ENCODE assay signal across 28 mouse cellular contexts in the genomic region with DNA sequence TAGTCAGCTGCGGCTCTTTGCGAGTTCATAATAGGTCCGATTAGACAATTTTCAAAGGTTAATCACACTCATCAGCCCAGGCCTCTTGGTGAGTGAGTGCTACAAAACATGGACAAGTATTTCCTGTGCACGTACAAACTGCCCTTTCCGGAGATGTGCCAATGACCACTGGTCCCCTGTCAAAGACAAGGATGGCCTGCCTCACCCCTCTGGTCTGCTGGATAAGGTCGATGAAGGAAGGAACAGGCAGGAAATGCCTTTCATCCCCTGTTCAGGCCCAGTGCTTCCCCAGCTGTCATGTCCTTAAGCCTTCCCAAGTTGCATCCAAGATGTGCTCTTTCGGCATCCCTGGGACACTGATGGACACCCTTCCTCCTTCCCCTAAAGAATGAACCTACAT.
A peak's percentile ranks its signal among the peaks of the same experiment; 100 is the strongest.
DNase-seq lines count a peak whose midpoint lies in the region; ATAC-seq and TF ChIP-seq lines count a peak whose summit lies in the region.
"Had no signal": no experiment of that assay in that cellular context is flagged by ENCODE, and none has a peak within 500 bp of the region (broad histone marks: within the 10 kb centered on the region; RNA-seq: fewer than 3 reads in every experiment).

No protein-coding gene starts in this region.

- DNase-seq in heart, postnatal 0 days (ENCODE audit: low spot score): no peak
- DNase-seq in heart, adult 8-10 months (ENCODE audit: low spot score): no peak
- peak; percentile 47 for DNase-seq in liver, adult 2 months (ENCODE audit: extremely low read depth, low read depth, low spot score)
- DNase-seq in heart, postnatal 10 days: peak; percentile 31 to 32
- peak; percentile 20 for DNase-seq in heart, postnatal 4 days
- no peak for DNase-seq in right cerebral cortex, adult 2 months (ENCODE audit: low spot score in 2 of 2)
- DNase-seq: adrenal gland, adult 2 months; adrenal gland, postnatal 36 days; B cell, adult 2 months; cerebellum, adult 18-20 months; cerebellum, postnatal 14 days; gastrocnemius, postnatal 10 days; liver, embryonic 13.5 days; lung, adult 18-20 months; thymus, postnatal 4 days had no signal

- H3K4me3 ChIP-seq in heart, postnatal 0 days (ENCODE audit: low read depth, low read length): no peak overlapping the region
- H3K4me3 ChIP-seq in liver, adult 2 months (ENCODE audit: insufficient read depth, low read depth, low read length): no peak overlapping the region
- no peak overlapping the region for H3K4me3 ChIP-seq in liver, embryonic 12.5 days
- H3K4me3 ChIP-seq in forebrain, embryonic 16.5 days (replicated peaks; ENCODE audit: low read length): no peak overlapping the region
- H3K4me3 ChIP-seq: embryonic facial prominence, embryonic 10.5 days; embryonic facial prominence, embryonic 15.5 days; forebrain, embryonic 12.5 days; limb, embryonic 13.5 days; liver, embryonic 13.5 days had no signal

- TF ChIP-seq EP300 in heart, postnatal 0 days (IDR thresholded peaks at IDR 0.05; ENCODE audit: low read depth): no peak

- H3K27me3 ChIP-seq in heart, postnatal 0 days (ENCODE audit: control insufficient read depth, insufficient read depth, low read length): no peaks in the 10 kb centered on the region
- 0 out of 2 replicates have a peak, but pooled peaks cover 5% of the 10 kb centered on the region for H3K27me3 ChIP-seq in liver, adult 2 months (ENCODE audit: control insufficient read depth, insufficient read depth, low read length)
- H3K27me3 ChIP-seq in liver, embryonic 12.5 days (replicated peaks): no peaks in the 10 kb centered on the region
- no peaks in the 10 kb centered on the region for H3K27me3 ChIP-seq in forebrain, embryonic 16.5 days (replicated peaks; ENCODE audit: control insufficient read depth, insufficient read depth, low read length)
- H3K27me3 ChIP-seq: embryonic facial prominence, embryonic 15.5 days; forebrain, embryonic 12.5 days; limb, embryonic 13.5 days; liver, embryonic 13.5 days had no signal

- H3K79me2 ChIP-seq in liver, adult 2 months (ENCODE audit: control insufficient read depth, insufficient read depth, low read length): no peaks in the 10 kb centered on the region

- peak; percentile 36; the same call in 1 of the 2 replicates for ATAC-seq in heart, postnatal 0 days (ENCODE audit: insufficient read depth, low read depth)
- no peak for ATAC-seq in liver, embryonic 12.5 days
- ATAC-seq in forebrain, embryonic 16.5 days: no peak
- ATAC-seq: activated CD4-positive, CD25-positive, alpha-beta regulatory T cell, adult 4 months; hindbrain, embryonic 16.5 days; lung, postnatal 0 days; midbrain, embryonic 16.5 days had no signal

- H3K4me1 ChIP-seq in heart, postnatal 0 days (ENCODE audit: control insufficient read depth, insufficient read depth): no peaks in the 10 kb centered on the region
- no peaks in the 10 kb centered on the region for H3K4me1 ChIP-seq in liver, adult 2 months (ENCODE audit: control insufficient read depth, insufficient read depth, low read length)
- H3K4me1 ChIP-seq in liver, embryonic 12.5 days: no peaks in the 10 kb centered on the region
- no peaks in the 10 kb centered on the region for H3K4me1 ChIP-seq in forebrain, embryonic 16.5 days (replicated peaks; ENCODE audit: control insufficient read depth, insufficient read depth, low read length)
- H3K4me1 ChIP-seq: embryonic facial prominence, embryonic 15.5 days; forebrain, embryonic 12.5 days; liver, embryonic 13.5 days had no signal

- H3K36me3 ChIP-seq in heart, postnatal 0 days (replicated peaks; ENCODE audit: control insufficient read depth, insufficient read depth, low read length): no peaks in the 10 kb centered on the region
- H3K36me3 ChIP-seq in liver, adult 2 months (ENCODE audit: control insufficient read depth, insufficient read depth, low read length): no peaks in the 10 kb centered on the region
- H3K36me3 ChIP-seq in liver, embryonic 12.5 days: no peaks in the 10 kb centered on the region
- no peaks in the 10 kb centered on the region for H3K36me3 ChIP-seq in forebrain, embryonic 16.5 days (ENCODE audit: control insufficient read depth, insufficient read depth)
- H3K36me3 ChIP-seq: embryonic facial prominence, embryonic 10.5 days; embryonic facial prominence, embryonic 15.5 days; forebrain, embryonic 12.5 days; limb, embryonic 13.5 days; liver, embryonic 13.5 days had no signal

- H3K9me3 ChIP-seq in heart, postnatal 0 days (replicated peaks; ENCODE audit: control insufficient read depth, low read length): no peaks in the 10 kb centered on the region
- no peaks in the 10 kb centered on the region for H3K9me3 ChIP-seq in liver, embryonic 12.5 days (replicated peaks)
- no peaks in the 10 kb centered on the region for H3K9me3 ChIP-seq in forebrain, embryonic 16.5 days (ENCODE audit: control insufficient read depth, low read length)
- H3K9me3 ChIP-seq: embryonic facial prominence, embryonic 10.5 days; embryonic facial prominence, embryonic 15.5 days; forebrain, embryonic 12.5 days; limb, embryonic 13.5 days; liver, embryonic 13.5 days had no signal

- no peak overlapping the region for H3K27ac ChIP-seq in heart, postnatal 0 days (ENCODE audit: low read depth)
- no peak overlapping the region for H3K27ac ChIP-seq in liver, adult 2 months (replicated peaks; ENCODE audit: insufficient read depth, low read depth, low read length)
- H3K27ac ChIP-seq in liver, embryonic 12.5 days: no peak overlapping the region
- no peak overlapping the region for H3K27ac ChIP-seq in forebrain, embryonic 16.5 days (ENCODE audit: low read length)
- H3K27ac ChIP-seq: embryonic facial prominence, embryonic 10.5 days; embryonic facial prominence, embryonic 15.5 days; forebrain, embryonic 12.5 days; kidney, postnatal 0 days; limb, embryonic 13.5 days; liver, embryonic 13.5 days; stomach, postnatal 0 days had no signal

- no peak for TF ChIP-seq CTCF in heart, postnatal 0 days (IDR thresholded peaks at IDR 0.05; ENCODE audit: low read depth)
- no peak for TF ChIP-seq CTCF in liver, adult 2 months (IDR thresholded peaks at IDR 0.05; ENCODE audit: low read depth, low read length)

- 69% methylated on average over 7 of the region's 7 CpGs for WGBS in heart, postnatal 0 days
- 83% methylated on average over 7 of the region's 7 CpGs for WGBS in liver, adult 2 months
- 65% methylated on average over 7 of the region's 7 CpGs for WGBS in liver, embryonic 12.5 days (ENCODE audit: insufficient replicate concordance)
- 93% methylated on average over 7 of the region's 7 CpGs for WGBS in forebrain, embryonic 16.5 days

- intact Hi-C loops in heart, postnatal 10 days (cut with DNase I): no loop called here

- TF ChIP-seq POLR2A in liver, adult 2 months (IDR thresholded peaks at IDR 0.05; ENCODE audit: extremely low read depth, insufficient read depth, low read length): no peak

- H3K4me2 ChIP-seq in heart, postnatal 0 days (ENCODE audit: low read depth, low read length): no peak overlapping the region
- H3K4me2 ChIP-seq in liver, embryonic 12.5 days: no peak overlapping the region
- H3K4me2 ChIP-seq in forebrain, embryonic 16.5 days (ENCODE audit: low read length): no peak overlapping the region
- H3K4me2 ChIP-seq: embryonic facial prominence, embryonic 15.5 days; forebrain, embryonic 12.5 days; limb, embryonic 13.5 days; liver, embryonic 13.5 days; midbrain, embryonic 11.5 days had no signal

- no peak overlapping the region for H3K9ac ChIP-seq in heart, postnatal 0 days (replicated peaks; ENCODE audit: low read depth, low read length)
- H3K9ac ChIP-seq in liver, adult 2 months (ENCODE audit: low read depth, low read length): no peak overlapping the region
- H3K9ac ChIP-seq in liver, embryonic 12.5 days: no peak overlapping the region
- no peak overlapping the region for H3K9ac ChIP-seq in forebrain, embryonic 16.5 days (replicated peaks; ENCODE audit: low read depth, low read length)
- H3K9ac ChIP-seq: embryonic facial prominence, embryonic 15.5 days; forebrain, embryonic 12.5 days; limb, embryonic 13.5 days; liver, embryonic 13.5 days had no signal

Comparison
In these comparisons a context has a peak if more than half of its experiments do, and no peak if none do; other contexts are left out.
1. DNase-seq: peak in liver, adult 2 months (single experiment), heart, postnatal 10 days (2 of 2) and heart, postnatal 4 days (single experiment); none in heart, postnatal 0 days (single experiment), heart, adult 8-10 months (single experiment) and right cerebral cortex, adult 2 months (0 of 2).